Mouse (Mus musculus) CH12.LX (cell line): ENCODE measurements around the gene Atp8b4.

Experiments
- CTCF ChIP-seq, 2 experiments: IDR thresholded peaks in 1 of 2; conservative IDR thresholded peaks in 1 of 2; 2 replicates each; pipeline ENCODE4 v1.5.1; 2011 to 2012; ENCODE audit warnings: low read depth in 2 of 2, low read length in 2 of 2, improper control_type of control experiment in 1 of 2, inconsistent platforms in 1 of 2, mild to moderate bottlenecking in 1 of 2, moderate library complexity in 1 of 2
- NELFE ChIP-seq: IDR thresholded peaks from 2 replicates; pipeline ENCODE4 v1.6.1; 2011; ENCODE audit warnings: low read depth, low read length, improper control_type of control experiment
- POLR2AphosphoS2 ChIP-seq: IDR thresholded peaks from 2 replicates; pipeline ENCODE4 v1.6.1; 2011; ENCODE audit warnings: low read depth, low read length, improper control_type of control experiment
- ZC3H11A ChIP-seq: IDR thresholded peaks from 2 replicates; pipeline ENCODE4 v1.6.1; 2012; ENCODE audit warnings: low read depth, mild to moderate bottlenecking, inconsistent platforms, low read length, improper control_type of control experiment
- ZMIZ1 ChIP-seq: IDR thresholded peaks from 2 replicates; pipeline ENCODE4 v1.6.1; 2012; ENCODE audit warnings: low read depth, mild to moderate bottlenecking, inconsistent platforms, low read length, improper control_type of control experiment

DNA sequence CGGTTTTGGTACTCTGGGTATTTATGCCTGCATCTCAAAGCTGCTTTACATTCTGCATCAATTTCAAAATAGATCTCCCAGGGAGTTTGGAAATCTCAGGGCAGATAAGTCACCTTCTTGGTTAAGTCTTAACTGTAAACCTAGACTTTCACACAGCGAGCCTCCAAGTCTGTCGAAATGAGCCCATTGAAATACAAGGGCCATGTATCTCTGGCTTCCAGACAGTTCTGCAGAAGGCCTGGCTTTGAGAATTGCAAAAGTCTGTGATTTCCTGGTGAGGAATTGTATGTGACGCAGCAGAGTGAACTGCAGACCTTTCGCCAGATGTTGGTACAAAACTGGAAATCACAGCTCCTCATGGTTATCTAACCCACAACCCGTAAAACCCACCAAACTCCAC is 182.4 kb downstream of the Atp8b4 start:
- TF ChIP-seq CTCF (conservative IDR thresholded peaks at IDR 0.05 in 1 of 2, IDR thresholded peaks at IDR 0.05 in 1 of 2; ENCODE audit: low read depth in 2 of 2, low read length in 2 of 2) = no peak
- TF ChIP-seq NELFE = no peak
- no peak for TF ChIP-seq ZMIZ1
- TF ChIP-seq ZC3H11A = no peak
- no peak for TF ChIP-seq POLR2AphosphoS2
